Mouse (Mus musculus) midbrain, embryonic 12.5 days (tissue): ENCODE results near the gene Lrrfip2. TPM values are rescaled to one million over a fixed set of nuclear protein-coding genes. Genes with fewer than 3 reads are reported as not detected.

Experiments
- ATAC-seq: fragments of 200-750 bp; cut with Nextera tagmentation; 2 replicates; pipeline ENCODE4 v1.8.0; 2017; ENCODE audit warnings: low read depth, moderate TSS enrichment, moderate library complexity; ENCODE audit not compliant: low FRiP score
- H3K27ac ChIP-seq: fragments of 300-500 bp; sonication (generic); replicated peaks from 2 replicates; pipeline ENCODE4 v1.5.1; 2016; ENCODE audit warnings: mild to moderate bottlenecking
- H3K27me3 ChIP-seq: fragments of 300-500 bp; sonication (generic); 2 replicates; pipeline ENCODE4 v1.6.1; 2016; ENCODE audit warnings: mild to moderate bottlenecking
- H3K36me3 ChIP-seq: fragments of 300-500 bp; sonication (generic); 2 replicates; pipeline ENCODE4 v1.6.1; 2016
- H3K4me1 ChIP-seq: fragments of 300-500 bp; sonication (generic); 2 replicates; pipeline ENCODE4 v1.6.1; 2016
- H3K4me2 ChIP-seq: fragments of 300-500 bp; sonication (generic); replicated peaks from 2 replicates; pipeline ENCODE4 v1.6.1; 2016; ENCODE audit warnings: mild to moderate bottlenecking, moderate library complexity
- H3K4me3 ChIP-seq: fragments of 300-500 bp; sonication (generic); 2 replicates; pipeline ENCODE4 v1.5.1; 2016; ENCODE audit warnings: mild to moderate bottlenecking
- H3K9ac ChIP-seq: fragments of 300-500 bp; sonication (generic); replicated peaks from 2 replicates; pipeline ENCODE4 v1.6.1; 2016; ENCODE audit warnings: mild to moderate bottlenecking, moderate library complexity
- H3K9me3 ChIP-seq: fragments of 300-500 bp; sonication (generic); 2 replicates; pipeline ENCODE4 v1.6.1; 2016; ENCODE audit warnings: mild to moderate bottlenecking
- WGBS: fragments of 180-500 bp; shearing (Covaris S2); methylation state at CpG from one replicate; pipeline ENCODE4 v1.1.7; 2016; 5-methylcytosine and 5-hydroxymethylcytosine counted together
- polyA plus RNA-seq: library from polyadenylated mRNA; unstranded; fragments of >200 nt; fragmentation: Nextera tagmentation; extraction: Ambion mirVana; gene quantifications from 2 replicates; pipeline ENCODE4 v1.2.1, GENCODE M21; 2016

Gene Lrrfip2
- polyA plus RNA-seq, 1 experiment from 2014 or later = 50.5 TPM

- Histone ChIP-seq H3K4me1 (no peaks in the 10 kb centered on the region), H3K27ac (no peak overlapping the region), H3K4me2 (no peak overlapping the region), H3K9me3 (no peaks in the 10 kb centered on the region), H3K4me3 (no peak overlapping the region), H3K36me3 (0 out of 2 replicates have a peak, but pooled peaks cover 15% of the 10 kb centered on the region), H3K9ac (no peak overlapping the region), H3K27me3 (no peaks in the 10 kb centered on the region)
- no peak for ATAC-seq
- 95% methylated on average over 3 of the region's 3 CpGs for WGBS
Measured at GRCm38 (mm10) chr9:111208185-111208584, 90.8 kb downstream of the Lrrfip2 start.

- 93% methylated on average over 7 of the region's 7 CpGs for WGBS
- H3K27me3 ChIP-seq = no peaks in the 10 kb centered on the region
- ATAC-seq = no peak
Measured at GRCm38 (mm10) chr9:111209158-111209699, 91.8 kb downstream of the Lrrfip2 start.

GRCm38 (mm10) chr9:111210412-111210811, 93.0 kb downstream of the Lrrfip2 start:
- no peak overlapping the region for H3K9ac ChIP-seq
- H3K4me2 ChIP-seq = no peak overlapping the region
- H3K27me3 ChIP-seq = no peaks in the 10 kb centered on the region
- no peaks in the 10 kb centered on the region for H3K4me1 ChIP-seq
- no peak overlapping the region for H3K27ac ChIP-seq
- WGBS = 89% methylated on average over 4 of the region's 4 CpGs
- H3K9me3 ChIP-seq = no peaks in the 10 kb centered on the region
- peaks cover 28% of the 10 kb centered on the region; the same call in 1 of the 2 replicates for H3K36me3 ChIP-seq
- ATAC-seq = no peak
- no peak overlapping the region for H3K4me3 ChIP-seq

More at GRCm38 (mm10) chr9:111209158-111209699, 91.8 kb downstream of the Lrrfip2 start:
- no peak overlapping the region for H3K4me3 ChIP-seq
- peaks cover 18% of the 10 kb centered on the region; the same call in 1 of the 2 replicates for H3K36me3 ChIP-seq
- H3K27ac ChIP-seq = no peak overlapping the region
- no peak overlapping the region for H3K4me2 ChIP-seq
- H3K4me1 ChIP-seq = no peaks in the 10 kb centered on the region
- H3K9me3 ChIP-seq = no peaks in the 10 kb centered on the region
- no peak overlapping the region for H3K9ac ChIP-seq

GRCm38 (mm10) chr9:111211122-111212041, 94.0 kb downstream of the Lrrfip2 start:
- no peaks in the 10 kb centered on the region for H3K27me3 ChIP-seq
- WGBS = 85% methylated on average over 10 of the region's 10 CpGs

GRCm38 (mm10) chr9:111213501-111213900, 96.1 kb downstream of the Lrrfip2 start:
- Histone ChIP-seq H3K4me1 (no peaks in the 10 kb centered on the region), H3K4me2 (no peak overlapping the region), H3K27me3 (no peaks in the 10 kb centered on the region), H3K9ac (no peak overlapping the region), H3K36me3 (peaks cover 33% of the 10 kb centered on the region), H3K27ac (no peak overlapping the region), H3K4me3 (no peak overlapping the region), H3K9me3 (no peaks in the 10 kb centered on the region)
- 73% methylated on average over 6 of the region's 6 CpGs for WGBS
- no peak for ATAC-seq

More at GRCm38 (mm10) chr9:111211122-111212041, 94.0 kb downstream of the Lrrfip2 start:
- H3K4me3 ChIP-seq = no peak overlapping the region
- H3K4me1 ChIP-seq = no peaks in the 10 kb centered on the region
- peaks cover 36% of the 10 kb centered on the region for H3K36me3 ChIP-seq
- H3K4me2 ChIP-seq = no peak overlapping the region
- H3K9me3 ChIP-seq = no peaks in the 10 kb centered on the region
- H3K9ac ChIP-seq = no peak overlapping the region
- H3K27ac ChIP-seq = no peak overlapping the region
- no peak for ATAC-seq

- H3K27me3 ChIP-seq = no peaks in the 10 kb centered on the region
- H3K4me2 ChIP-seq = no peak overlapping the region
- no peak overlapping the region for H3K27ac ChIP-seq
- peaks cover 49% of the 10 kb centered on the region for H3K36me3 ChIP-seq
- ATAC-seq = no peak
- no peaks in the 10 kb centered on the region for H3K9me3 ChIP-seq
- no peaks in the 10 kb centered on the region for H3K4me1 ChIP-seq
- H3K4me3 ChIP-seq = no peak overlapping the region
- no peak overlapping the region for H3K9ac ChIP-seq
Measured at GRCm38 (mm10) chr9:111216424-111216823, 99.0 kb downstream of the Lrrfip2 start.

GRCm38 (mm10) chr9:111220551-111221080, 103.2 kb downstream of the Lrrfip2 start:
- no peak for ATAC-seq
- H3K9ac ChIP-seq = no peak overlapping the region
- H3K4me3 ChIP-seq = no peak overlapping the region
- H3K27me3 ChIP-seq = no peaks in the 10 kb centered on the region
- no peaks in the 10 kb centered on the region for H3K9me3 ChIP-seq
- WGBS = 90% methylated on average over 5 of the region's 5 CpGs
- no peak overlapping the region for H3K27ac ChIP-seq
- no peaks in the 10 kb centered on the region for H3K4me1 ChIP-seq
- no peak overlapping the region for H3K4me2 ChIP-seq
- peaks cover 67% of the 10 kb centered on the region for H3K36me3 ChIP-seq

- H3K4me1 ChIP-seq = no peaks in the 10 kb centered on the region
- ATAC-seq = no peak
Measured at GRCm38 (mm10) chr9:111221580-111221979, 104.2 kb downstream of the Lrrfip2 start.

GRCm38 (mm10) chr9:111223406-111223805, 106.0 kb downstream of the Lrrfip2 start:
- ATAC-seq = no peak
- no peaks in the 10 kb centered on the region for H3K9me3 ChIP-seq
- no peaks in the 10 kb centered on the region for H3K27me3 ChIP-seq
- 86% methylated on average over 5 of the region's 5 CpGs for WGBS
- H3K27ac ChIP-seq = no peak overlapping the region
- H3K4me3 ChIP-seq = no peak overlapping the region
- no peaks in the 10 kb centered on the region for H3K4me1 ChIP-seq
- peaks cover 83% of the 10 kb centered on the region for H3K36me3 ChIP-seq
- no peak overlapping the region for H3K9ac ChIP-seq
- H3K4me2 ChIP-seq = no peak overlapping the region

More at GRCm38 (mm10) chr9:111221580-111221979, 104.2 kb downstream of the Lrrfip2 start:
- Histone ChIP-seq H3K4me2 (no peak overlapping the region), H3K9me3 (no peaks in the 10 kb centered on the region), H3K27me3 (no peaks in the 10 kb centered on the region), H3K27ac (no peak overlapping the region), H3K9ac (no peak overlapping the region), H3K36me3 (peaks cover 67% of the 10 kb centered on the region), H3K4me3 (no peak overlapping the region)
- WGBS = 82% methylated on average over 1 of the region's 1 CpGs

- no peak for ATAC-seq
- H3K4me2 ChIP-seq = no peak overlapping the region
- no peak overlapping the region for H3K4me3 ChIP-seq
- no peak overlapping the region for H3K9ac ChIP-seq
- no peaks in the 10 kb centered on the region for H3K27me3 ChIP-seq
- no peaks in the 10 kb centered on the region for H3K4me1 ChIP-seq
- H3K27ac ChIP-seq = no peak overlapping the region
- WGBS = 94% methylated on average over 5 of the region's 5 CpGs
- no peaks in the 10 kb centered on the region for H3K9me3 ChIP-seq
- peaks cover 85% of the 10 kb centered on the region for H3K36me3 ChIP-seq
Measured at GRCm38 (mm10) chr9:111228446-111228845, 111.1 kb downstream of the Lrrfip2 start.

GRCm38 (mm10) chr9:111234701-111235100, 117.3 kb downstream of the Lrrfip2 start:
- Histone ChIP-seq H3K9me3 (no peaks in the 10 kb centered on the region), H3K4me1 (no peaks in the 10 kb centered on the region), H3K36me3 (peaks cover 82% of the 10 kb centered on the region), H3K4me3 (no peak overlapping the region), H3K9ac (no peak overlapping the region), H3K27me3 (no peaks in the 10 kb centered on the region), H3K4me2 (no peak overlapping the region), H3K27ac (no peak overlapping the region)
- WGBS = 94% methylated on average over 9 of the region's 9 CpGs
- ATAC-seq = no peak

- Histone ChIP-seq H3K27me3 (no peaks in the 10 kb centered on the region), H3K9ac (no peak overlapping the region), H3K4me3 (no peak overlapping the region), H3K4me1 (no peaks in the 10 kb centered on the region), H3K9me3 (no peaks in the 10 kb centered on the region), H3K36me3 (peaks cover 82% of the 10 kb centered on the region), H3K4me2 (no peak overlapping the region), H3K27ac (no peak overlapping the region)
- ATAC-seq = no peak
Measured at GRCm38 (mm10) chr9:111237726-111238125, 120.3 kb downstream of the Lrrfip2 start.
